Mouse (Mus musculus): ENCODE results near the gene Gck.
A peak's percentile ranks its signal among the peaks of the same experiment; 100 is the strongest.
"Not testable (repeated sequence)": the region's sequence is repeated elsewhere in the genome, so short reads cannot be mapped to it uniquely, and the experiment has no call there.

Gck gene

DNA sequence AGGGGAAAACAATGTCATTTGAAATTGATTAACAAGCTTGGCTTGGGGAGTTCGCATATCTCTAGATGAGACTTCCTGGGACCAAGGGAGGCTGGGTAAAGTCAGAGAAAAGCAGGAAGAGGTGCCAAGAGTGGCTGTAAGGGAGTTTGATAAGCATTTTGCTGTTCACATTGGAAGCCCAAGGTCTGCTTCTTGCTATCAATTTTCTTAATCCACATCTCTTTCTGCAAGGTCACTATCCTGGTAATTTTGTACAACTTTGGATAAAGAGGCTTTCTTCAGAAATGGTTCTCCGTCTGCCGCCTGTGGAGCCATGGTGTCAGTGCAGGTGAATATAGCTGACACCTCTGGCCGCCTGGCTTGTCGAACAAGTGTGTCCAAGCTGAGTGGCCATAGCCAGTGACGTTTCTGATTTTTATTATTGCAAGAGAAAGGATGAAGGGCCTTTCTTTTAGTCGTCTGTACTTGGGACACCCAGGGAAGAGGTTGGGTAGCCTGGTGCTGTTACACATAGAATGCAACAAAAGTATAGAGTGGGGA is 5.2 kb upstream of the Gck start:
- DNase-seq (ENCODE audit: low spot score in 2 of 2), result peak; percentile 33 to 41

DNA sequence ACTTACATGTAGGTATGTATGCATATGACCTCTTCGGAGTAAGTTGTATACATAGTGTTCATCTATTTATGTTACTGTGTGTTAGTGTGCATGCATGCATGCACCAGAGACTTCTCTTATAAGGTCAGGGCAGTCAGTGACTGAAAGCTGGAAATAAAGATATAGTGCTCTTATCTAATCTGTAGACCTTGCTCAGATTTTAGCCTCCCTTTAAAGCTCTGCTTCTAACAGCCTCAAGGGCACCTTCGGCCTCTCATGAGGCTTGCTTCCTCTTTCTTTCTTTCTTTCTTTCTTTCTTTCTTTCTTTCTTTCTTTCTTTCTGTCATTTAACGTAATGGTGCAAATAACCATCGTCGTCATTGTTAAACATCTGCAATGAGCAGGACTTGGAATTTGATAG is 4.6 kb upstream of the Gck start:
- DNase-seq (ENCODE audit: low spot score in 2 of 2), result no peak

DNA sequence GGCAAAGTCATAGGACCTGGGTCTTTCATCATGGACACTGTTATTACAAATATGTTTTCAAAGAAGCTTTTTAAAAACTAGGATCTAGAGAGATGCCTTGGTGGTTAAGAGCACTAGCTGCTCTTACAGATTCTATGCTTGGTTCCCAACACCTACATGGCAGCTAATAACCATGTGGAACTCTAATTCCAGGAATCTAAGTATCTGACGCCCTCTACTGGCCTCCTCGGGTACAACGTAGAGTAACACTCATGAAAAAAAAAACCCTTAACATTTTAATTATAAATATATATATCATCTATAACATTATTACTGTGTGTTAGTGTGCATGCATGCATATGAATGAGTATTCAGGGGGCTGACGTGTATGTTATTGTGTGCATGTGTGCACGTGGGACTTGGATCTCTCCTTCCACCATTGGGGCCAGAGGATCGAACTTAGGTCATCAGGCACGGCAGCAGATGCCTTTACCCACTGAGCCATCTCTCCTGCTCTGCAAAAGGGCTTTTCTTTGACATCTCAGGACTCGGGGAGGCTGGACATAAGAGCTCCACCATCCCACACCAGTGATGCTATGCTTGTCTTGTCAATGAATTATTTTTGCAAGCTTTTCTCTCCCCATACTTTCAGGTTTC is 3.4 kb upstream of the Gck start:
- no peak for DNase-seq (ENCODE audit: low spot score in 2 of 2)

DNA sequence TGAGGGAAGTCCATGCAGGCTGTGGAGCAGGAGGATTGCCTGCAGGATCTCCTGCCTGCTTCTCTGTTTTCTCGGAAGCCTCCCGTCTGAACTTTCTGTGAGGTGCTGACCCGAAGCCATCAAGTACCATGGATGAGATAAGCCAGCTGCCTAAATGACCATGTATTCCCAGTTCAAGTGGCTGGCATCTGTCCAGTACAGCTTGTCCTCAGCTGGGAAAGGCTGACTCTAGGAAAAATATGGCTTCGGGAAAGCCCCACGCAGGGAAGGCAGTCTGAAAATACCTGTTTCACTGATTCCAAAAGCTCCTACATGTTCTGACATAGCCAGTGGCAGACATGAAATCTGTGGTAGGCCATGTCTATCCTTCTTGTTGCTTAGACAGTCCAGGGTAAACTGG is 2.6 kb upstream of the Gck start:
- peak in 1 of 2 experiments; percentile 22 for DNase-seq (ENCODE audit: low spot score in 2 of 2)

DNA sequence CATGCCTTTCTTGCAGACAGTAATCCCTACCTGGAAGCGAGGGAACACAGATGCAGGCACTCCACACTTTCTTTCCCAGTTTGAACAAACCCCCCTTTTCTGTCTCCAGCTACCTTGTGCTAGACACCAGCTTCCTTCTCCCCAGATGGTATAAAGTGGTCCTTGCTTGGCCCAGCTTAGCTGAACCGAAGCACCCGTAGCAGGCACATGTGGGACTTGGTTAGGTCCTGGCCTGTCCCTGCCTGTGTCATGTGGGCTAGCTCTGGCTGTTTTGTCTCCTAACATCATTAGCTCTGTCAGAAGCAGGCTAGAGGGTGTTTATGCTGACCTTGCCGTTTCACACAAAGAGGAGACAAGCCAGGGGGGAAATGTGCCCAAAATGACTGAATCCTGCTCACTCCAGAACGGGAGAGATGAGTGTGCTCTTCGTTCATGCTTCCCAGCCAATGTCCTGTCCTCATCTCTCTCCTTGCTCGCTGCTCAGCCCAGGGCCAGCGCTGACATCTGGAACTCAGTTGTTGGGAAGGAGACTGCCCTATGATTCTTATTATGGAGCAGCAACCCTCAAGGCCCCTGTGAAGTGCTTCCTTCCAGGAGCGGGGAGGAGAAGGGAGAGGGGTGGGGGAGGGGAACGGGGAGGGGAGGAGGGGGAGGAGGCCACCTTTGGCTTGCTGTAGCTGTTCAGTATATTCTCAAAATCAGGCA is 1.2 kb downstream of the Gck start:
- DNase-seq (ENCODE audit: low spot score in 2 of 2), result no peak

DNA sequence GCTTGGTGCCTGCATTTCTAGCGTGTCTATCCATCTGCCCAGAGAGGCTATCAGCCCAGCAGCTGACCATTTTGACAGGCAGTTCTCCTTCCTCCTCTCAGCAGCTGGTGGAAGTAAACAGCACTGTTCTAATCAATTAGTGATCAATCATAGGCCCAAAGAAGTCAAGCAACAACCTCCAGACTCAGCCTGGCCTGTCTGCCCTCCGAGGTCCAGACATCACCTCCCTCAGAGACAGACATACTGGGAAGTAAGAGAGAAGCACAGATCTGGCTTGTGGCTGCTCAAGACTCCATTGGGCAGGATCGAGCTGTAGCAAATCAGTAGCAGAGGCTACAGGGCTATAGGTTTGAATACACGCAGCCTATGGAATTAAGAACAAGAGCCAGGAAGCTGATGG is 2.1 kb downstream of the Gck start:
- DNase-seq (ENCODE audit: low spot score in 2 of 2), result no peak

DNA sequence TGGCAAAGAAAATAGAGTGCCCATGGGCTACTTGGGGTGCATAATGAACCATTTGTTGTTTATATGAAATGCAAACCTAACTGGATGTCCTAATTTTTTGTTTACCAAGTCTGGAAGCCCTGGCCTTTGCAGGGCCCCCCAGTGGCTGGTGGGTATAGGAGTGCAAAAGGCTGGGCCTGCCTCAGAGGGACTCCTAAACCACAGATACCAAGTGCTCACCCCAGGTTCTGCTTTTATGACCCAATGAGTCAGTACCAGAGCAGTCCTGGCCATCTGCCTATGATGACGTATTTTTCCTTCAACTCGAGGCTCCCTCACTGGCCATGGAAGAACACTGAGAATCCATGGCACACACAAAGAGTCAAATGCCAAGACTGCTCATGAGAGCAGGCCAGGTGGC is 4.8 kb downstream of the Gck start:
- no peak for DNase-seq (ENCODE audit: low spot score in 2 of 2)

DNA sequence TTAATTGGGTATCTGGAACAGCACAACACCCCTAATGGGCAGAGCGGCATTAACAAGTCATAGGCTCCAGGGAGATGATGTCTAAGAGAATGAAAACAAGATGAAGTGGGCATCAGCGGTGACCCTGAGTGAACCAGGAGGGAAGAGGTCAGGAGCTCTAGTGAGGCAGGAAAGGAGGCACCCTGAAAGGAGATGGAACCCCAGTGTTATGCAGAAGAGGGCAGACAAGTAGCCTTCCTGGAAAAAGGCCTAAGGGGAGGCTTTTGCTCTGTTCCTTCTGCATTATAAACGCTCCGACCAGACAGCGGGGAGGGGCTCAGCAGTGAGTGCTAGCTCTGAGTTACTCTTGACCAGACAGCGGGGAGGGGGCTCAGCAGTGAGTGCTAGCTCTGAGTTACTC is 6.9 kb downstream of the Gck start:
- no peak for DNase-seq (ENCODE audit: low spot score in 2 of 2)

DNA sequence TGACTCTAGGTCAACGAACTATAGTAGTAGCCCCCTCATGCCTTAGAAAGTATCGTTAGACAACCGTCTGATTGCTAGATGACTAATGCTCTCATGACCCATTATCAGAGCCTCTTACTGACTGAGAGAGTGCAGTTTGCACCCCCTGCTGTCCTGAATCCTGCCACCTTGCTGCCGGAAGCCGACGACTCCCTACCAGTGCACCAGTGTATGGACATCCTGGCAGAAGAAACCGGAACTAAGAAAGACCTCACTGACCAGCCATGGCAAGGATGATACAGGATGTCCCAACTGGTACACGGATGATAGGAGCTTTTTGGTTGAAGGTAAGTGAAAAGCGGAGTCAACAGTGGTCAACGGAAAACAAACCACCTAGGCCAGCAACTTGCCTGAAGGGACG is 15.3 kb downstream of the Gck start:
- not testable (repeated sequence) for DNase-seq (ENCODE audit: low spot score in 2 of 2)

DNA sequence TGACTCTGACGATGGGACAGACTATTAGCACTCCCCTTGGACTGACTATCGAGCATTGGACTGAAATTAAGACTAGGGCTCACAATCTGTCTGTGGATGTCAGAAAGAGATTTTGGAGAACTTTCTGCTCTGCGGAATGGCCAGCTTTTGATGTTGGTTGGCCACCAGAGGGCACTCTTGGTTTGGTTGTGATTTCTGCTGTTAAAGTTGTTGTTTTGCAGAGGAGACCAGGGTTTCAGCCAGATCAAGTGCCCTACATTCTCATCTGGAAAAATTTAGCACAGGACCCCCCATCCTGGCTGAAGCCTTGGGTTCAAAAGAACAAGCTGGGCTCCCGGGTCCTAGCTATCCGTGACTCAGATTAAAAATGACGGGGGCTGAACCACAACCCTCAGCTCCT is 17.9 kb downstream of the Gck start:
- not testable (repeated sequence) for DNase-seq (ENCODE audit: low spot score in 2 of 2)

DNA sequence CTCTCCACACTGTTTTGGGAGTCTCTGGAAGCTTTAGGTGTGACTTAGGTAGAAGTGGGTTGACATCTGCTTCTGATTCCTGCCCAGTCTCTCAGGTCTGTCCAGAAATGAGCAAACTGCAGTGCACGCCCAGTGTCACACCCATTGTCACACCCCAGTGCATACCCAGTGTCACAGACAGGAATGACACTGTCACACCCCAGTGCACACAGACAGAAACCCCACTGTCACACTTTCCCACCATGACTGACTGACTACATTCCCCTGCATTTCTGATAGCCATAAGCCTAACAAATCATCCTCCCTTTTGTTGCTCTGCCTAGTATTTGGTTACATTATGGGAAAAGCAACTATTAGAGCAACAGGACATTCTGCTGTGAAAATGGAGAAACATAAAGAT is 19.3 kb downstream of the Gck start:
- no peak for DNase-seq (ENCODE audit: low spot score in 2 of 2)

DNA sequence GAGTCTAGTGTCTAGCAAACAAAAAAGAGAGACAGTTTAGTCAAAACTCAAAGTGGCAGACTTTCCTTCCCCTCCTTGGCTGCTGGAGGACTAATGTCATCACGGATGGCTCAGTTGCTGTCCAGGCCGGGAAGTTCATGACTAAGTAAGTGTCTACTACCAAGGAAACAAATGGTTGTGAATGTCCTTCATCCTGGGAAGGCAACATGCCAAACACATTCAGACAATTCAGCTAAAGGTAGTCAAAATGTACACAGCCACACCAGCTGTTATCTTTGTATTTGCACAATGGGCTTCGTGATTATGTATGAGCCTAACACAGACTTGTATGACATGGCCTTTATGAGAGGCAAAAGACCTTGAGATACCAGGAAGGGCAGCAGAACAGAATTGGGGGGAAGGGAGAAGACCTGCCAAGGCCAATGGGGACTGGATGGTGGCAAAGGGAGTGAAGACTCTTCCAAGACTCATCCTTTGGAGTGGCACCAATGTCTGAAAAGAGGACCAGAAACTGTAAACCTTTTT is 23.1 kb downstream of the Gck start:
- DNase-seq (ENCODE audit: low spot score in 2 of 2), result no peak

DNA sequence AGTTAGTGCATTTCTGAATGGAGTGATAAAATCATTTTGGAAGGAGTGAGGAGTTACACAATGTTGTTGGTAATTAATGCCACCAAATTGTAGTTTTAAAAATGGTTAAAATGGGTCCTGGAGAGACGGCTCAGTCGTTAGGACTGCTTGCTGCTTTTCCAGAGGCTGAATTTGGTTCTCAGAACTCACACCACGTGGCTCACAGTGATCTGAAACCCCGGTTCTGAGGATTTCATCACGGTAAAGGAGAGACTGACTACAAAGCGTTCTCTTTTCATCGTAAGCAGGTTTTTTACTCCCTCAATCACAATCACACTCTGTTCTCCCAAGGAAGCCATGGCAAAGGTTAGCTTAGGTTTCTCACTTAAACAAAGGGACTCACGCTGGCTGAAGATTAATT is 25.2 kb downstream of the Gck start:
- no peak for DNase-seq (ENCODE audit: low spot score in 2 of 2)

DNA sequence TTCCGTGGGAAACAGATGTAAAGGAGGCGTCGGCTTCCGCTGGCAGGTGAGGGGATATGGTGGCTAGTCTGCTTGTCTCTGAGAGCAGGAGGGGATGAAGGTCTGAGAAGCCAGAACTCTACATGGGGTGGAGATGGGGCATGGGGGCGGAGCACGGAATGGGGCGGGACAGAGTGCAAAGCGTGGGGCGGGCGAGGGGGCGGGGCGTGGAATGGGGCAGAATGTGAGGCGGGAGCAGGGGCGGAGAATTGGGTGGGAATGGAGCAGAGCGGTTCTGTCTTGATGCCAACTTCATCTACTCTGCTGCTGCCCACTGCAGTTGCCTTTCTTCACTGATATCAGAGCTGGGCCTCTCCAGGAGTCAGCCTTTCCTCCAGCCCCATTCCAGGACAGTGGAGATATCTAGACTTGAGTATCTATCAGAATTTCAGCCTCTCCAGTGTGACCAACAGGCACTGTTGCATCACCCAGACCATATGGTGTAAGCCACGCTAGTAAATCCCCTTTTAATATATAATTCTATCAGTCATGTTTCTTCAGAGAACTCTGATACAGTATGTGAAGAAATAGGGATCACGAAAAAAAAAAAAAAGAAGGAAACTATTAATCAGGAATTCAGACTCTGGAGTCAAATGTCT is 29.4 kb downstream of the Gck start:
- DNase-seq (ENCODE audit: low spot score in 2 of 2), result no peak

DNA sequence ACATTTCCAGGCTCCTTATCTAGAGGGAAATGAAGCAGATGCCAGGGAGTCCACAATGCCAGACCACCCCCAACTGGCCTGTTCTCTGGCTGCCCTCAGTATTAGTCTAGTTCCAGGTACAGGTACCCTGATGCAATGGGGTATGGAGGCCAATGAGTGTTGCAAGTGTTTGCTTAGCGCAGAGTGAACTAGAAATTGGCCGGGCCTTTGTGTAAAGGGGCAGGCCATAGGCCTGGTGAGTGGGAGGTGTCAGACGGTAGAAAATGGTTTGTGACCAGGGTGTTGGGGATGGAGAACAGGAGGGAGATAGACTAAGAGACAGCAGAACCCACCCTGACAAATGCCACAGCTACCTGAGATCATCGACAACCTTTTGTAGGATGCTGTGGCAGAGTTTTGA is 30.3 kb downstream of the Gck start:
- DNase-seq (ENCODE audit: low spot score in 2 of 2), result no peak

DNA sequence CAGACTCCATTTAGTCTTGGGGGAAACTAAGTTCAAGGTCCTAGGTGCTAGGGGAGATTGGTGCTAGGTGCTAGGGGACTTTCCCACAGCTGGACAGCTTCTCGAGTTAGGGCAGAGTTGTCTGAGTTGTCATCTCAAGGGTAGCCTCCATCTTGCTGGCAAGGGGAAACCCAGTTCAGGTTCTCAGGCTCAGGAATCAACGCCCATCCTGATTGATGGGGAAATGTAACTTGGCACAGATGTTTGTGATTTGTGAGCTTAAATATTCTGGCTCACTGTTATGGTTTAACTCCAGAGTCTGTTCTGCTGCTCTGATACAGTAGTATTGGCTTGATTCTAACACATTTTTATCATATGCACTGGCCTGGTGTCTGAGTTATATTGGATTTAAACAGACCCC is 31.8 kb downstream of the Gck start:
- DNase-seq (ENCODE audit: low spot score in 2 of 2), result no peak

DNA sequence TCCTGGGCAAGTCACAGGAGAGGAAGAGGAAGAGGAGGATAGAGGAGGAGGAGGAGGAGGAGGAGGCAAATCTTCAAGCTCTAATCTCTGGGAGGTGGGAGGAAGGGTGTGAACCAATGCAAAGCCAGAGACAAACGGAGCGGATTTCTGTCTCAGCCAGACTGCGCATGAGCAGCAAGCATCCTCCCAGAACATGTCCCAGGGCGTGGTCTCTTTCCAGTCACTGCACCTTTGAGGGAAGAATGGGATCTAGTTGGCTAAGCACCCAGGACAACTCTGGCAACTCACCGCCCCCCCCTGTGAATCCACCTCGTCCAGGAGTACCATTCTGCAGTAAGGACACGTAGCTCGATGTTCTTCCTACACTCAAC is 33.7 kb downstream of the Gck start:
- no peak for DNase-seq (ENCODE audit: low spot score in 2 of 2)

DNA sequence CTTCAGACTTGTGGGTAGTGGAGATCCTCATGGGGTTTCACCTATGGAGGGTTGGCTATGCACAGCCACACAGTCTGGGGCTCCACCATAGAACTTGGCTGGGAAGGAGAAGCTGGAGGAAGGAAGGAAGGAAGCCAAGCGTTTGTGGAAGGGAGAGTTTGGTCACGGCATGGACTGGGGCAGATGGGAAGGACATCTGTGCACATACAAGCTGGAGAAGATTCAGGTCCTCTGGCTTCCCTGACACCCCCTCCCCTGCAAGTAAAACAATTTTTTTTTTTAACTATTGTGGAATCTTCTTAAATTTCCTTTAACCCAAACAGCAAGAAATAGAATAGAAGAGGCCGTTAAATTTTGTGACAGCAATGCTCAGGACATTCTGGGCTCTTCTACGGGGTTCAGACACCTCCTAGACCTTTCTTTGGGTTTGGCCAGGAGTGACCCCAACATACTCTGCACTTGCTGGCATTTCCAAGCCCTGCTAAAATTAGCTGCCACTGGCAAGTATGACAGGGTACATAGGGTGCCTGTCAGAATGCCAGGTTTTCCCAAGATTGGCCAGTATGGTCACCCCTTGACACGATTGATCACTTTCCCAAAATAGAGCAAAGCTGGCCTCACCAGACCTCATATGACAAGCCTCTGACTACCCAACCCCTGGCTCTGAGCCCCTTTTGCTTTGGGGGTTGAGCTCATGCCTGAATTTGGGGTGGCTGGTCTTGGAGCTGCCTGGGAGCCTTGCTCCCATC is 34.3 kb downstream of the Gck start:
- DNase-seq (ENCODE audit: low spot score in 2 of 2), result no peak

DNA sequence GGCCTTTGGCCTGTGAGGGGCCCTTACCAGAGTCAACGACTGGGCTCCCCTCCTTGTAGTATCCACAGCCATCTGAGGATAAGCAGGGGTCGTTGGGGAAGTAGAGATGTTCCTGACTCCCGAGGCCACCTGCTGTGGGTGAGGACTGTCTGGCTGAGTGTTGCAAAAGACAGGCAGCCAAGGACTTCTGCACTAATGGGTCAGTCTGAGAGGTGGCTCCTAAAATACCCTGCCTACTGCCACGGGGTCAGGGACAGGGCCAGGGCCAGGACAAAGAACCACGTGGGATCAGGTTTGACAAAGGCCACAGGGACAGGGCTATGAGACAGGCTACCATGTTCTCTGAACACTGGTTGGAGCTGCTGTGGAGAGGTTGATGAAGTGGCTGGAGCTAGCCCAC is 34.9 kb downstream of the Gck start:
- no peak for DNase-seq (ENCODE audit: low spot score in 2 of 2)

DNA sequence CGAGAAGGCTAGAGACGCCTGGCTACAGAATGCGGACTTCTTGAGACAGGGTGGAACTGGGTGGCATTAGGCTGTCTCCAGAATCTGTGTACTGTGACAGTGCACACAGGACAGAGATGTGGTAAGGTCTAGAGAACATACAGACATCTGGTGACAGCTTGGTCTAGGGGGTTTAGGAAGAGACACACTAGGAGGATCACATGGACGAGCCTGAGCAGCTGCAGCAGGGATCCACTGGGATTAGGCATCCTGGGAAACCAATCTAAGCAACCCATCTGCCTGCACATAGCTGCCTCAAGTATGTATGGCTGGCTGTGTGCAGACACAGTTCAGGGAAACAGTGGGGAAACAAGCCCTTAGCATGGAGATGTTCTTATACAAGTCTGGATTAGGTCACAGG is 35.9 kb downstream of the Gck start:
- no peak for DNase-seq (ENCODE audit: low spot score in 2 of 2)

DNA sequence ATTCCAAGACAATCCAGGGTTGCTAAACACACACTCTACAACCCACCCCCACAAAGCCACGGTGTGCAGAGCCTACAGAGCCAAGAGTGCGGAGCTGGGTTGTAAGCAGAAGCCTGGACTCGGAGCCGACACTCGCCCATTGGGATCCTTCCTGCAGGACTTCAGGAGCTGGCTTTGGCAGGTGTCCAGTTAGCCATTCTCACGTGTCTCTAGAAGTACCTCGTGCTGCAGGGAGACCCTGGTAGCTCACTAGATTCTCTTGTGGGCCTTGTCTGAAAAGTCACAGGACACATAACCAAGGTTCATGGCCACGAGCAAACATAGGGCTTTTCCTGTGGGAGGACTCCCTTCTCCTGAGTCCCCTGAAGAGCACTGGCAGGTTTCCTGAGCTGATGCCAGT is 36.6 kb downstream of the Gck start:
- no peak for DNase-seq (ENCODE audit: low spot score in 2 of 2)

DNA sequence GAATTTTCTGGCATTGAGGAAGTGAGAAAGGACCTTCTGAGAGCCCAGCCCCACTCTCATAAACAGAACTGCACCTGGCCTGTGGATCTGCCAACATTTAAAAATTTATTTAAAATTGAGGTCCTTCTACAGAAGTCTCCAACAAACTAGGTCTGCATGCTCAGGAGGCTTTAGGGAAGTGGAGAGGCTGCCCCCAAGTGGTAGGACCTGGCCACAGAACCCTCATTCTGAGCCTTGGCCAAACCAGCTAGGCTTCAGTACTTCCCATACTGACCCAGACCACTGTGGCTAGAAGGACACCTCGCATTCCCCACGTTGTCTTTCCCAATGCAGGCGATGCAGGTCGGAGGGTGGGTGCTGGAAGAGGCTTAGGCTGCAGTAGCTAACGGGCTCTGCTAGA is 37.2 kb downstream of the Gck start:
- DNase-seq (ENCODE audit: low spot score in 2 of 2), result peak; percentile 33 to 38

All from spleen, postnatal 36 days (tissue).